Mouse (Mus musculus): ENCODE measurements around the gene Kcnj6.

GRCm38 (mm10) chr16:94736462-94737358, 260.8 kb downstream of the Kcnj6 start:
- TF ChIP-seq USF1 (IDR thresholded peaks at IDR 0.05; ENCODE audit: low read depth) (no peak), CTCF (IDR thresholded peaks at IDR 0.05; ENCODE audit: control insufficient read depth, insufficient read depth, insufficient read length) (no peak), MYOG (IDR thresholded peaks at IDR 0.05; ENCODE audit: control insufficient read depth, extremely low read depth, insufficient read length) (no peak), MYOD1 (IDR thresholded peaks at IDR 0.05; ENCODE audit: control insufficient read depth, insufficient read length, low read depth) (peak; percentile 21), CEBPB (IDR thresholded peaks at IDR 0.05; ENCODE audit: low read depth) (no peak)
